Mouse (Mus musculus): ENCODE results near the gene Zmynd8. TPM values are rescaled to one million over a fixed set of nuclear protein-coding genes. Genes with fewer than 3 reads are reported as not detected.

Gene Zmynd8
- 10 to 100 TPM; 13.1 to 23.3 TPM for total RNA-seq (2021)
- long read RNA-seq, experiment 1, partial matches to known transcripts = 7 of 12 reads
- long read RNA-seq, experiment 1, other reads (novel, unspliced or antisense) = 5 of 12 reads
- long read RNA-seq, experiment 2, partial matches to known transcripts = 1 of 4 reads
- long read RNA-seq, experiment 2, other reads (novel, unspliced or antisense) = 3 of 4 reads

- no peak within 1 kb of the TSS; the same call in 1 of the 2 replicates for H3K27ac ChIP-seq
- no peak for TF ChIP-seq CTCF (IDR thresholded peaks at IDR 0.05)
- H3K4me3 ChIP-seq = no peak within 1 kb of the TSS
- no peak for DNase-seq
- intact Hi-C loops (cut with DNase I) = no loop called here
Observed at GRCm38 (mm10) chr2:165898202-165899194, at the start of gene Zmynd8. Gene Zmynd8 (minus strand): TSS chr2:165899016.

GRCm38 (mm10) chr2:165948007-165948406 is 49.2 kb upstream of the Zmynd8 start:
- no peak for TF ChIP-seq CTCF (IDR thresholded peaks at IDR 0.05)
- intact Hi-C loops (cut with DNase I) = no loop called here
- no peak overlapping the region for H3K27ac ChIP-seq
- no peak overlapping the region for H3K4me3 ChIP-seq
- no peak for DNase-seq

DNA sequence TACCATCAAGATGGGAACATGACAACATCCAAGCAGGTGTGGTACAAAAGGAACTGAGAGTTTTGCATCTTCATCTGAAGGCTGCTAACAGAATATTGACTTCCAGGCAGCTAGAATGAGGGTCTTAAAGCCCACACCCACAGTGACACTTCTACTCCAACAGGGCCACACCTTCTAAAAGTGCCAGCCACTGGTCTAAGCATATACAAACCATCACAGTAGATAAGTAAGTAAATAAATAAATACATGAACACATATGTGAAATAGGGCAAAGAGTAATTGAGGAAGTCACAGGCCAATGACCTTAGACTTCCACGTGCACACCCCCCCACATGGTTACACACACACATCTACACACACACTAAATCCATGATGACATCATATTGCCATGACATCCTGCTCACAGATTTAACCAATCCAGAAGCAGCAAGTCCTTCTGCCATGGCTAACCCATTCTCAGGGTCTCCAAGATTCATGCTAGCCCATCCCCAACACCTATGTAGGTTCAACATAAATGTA is 47.3 kb upstream of the Zmynd8 start:
- Histone ChIP-seq H3K27ac (no peak overlapping the region), H3K4me3 (no peak overlapping the region)
- TF ChIP-seq CTCF (IDR thresholded peaks at IDR 0.05) = no peak
- no peak for DNase-seq
- intact Hi-C loops (cut with DNase I) = no loop called here

DNA sequence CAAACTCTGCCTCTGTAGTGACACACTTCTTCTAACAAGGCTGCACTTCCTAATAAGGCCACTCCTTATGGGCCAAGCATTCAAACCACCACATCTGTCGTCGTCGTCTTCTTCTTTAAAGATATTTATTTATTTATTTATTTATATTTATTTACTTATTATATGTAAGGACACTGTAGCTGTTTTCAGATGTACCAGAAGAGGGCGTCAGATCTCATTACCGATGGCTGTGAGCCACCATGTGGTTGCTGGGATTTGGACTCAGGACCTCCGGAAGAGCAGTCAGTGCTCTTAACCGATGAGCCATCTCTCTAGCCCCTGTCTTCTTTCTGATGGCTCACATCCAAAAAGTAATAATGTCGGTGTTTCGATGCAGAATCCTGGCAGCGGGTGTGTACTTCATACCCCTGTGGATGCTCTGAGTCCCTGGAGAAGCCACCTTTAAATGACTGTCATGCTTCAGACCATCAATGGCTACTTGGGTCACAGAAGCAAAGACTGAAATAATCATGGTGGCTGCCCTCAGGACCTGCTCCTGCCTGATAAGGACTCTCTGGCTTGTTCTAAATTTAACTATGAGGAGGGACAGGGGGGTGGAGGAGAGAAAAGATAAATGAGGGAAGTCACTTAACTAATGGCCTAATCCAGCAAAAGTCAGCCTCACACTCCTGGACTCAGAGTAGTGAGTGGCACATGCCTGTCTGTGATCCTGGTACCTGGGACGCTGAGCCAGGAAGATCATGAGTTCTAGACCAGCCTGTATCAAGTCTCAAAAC is 45.9 kb upstream of the Zmynd8 start:
- DNase-seq = no peak
- H3K27ac ChIP-seq = no peak overlapping the region
- intact Hi-C loops (cut with DNase I) = no loop called here
- H3K4me3 ChIP-seq = no peak overlapping the region
- peak; percentile 27; the same call in 1 of the 2 replicates for TF ChIP-seq CTCF (IDR thresholded peaks at IDR 0.05)

DNA sequence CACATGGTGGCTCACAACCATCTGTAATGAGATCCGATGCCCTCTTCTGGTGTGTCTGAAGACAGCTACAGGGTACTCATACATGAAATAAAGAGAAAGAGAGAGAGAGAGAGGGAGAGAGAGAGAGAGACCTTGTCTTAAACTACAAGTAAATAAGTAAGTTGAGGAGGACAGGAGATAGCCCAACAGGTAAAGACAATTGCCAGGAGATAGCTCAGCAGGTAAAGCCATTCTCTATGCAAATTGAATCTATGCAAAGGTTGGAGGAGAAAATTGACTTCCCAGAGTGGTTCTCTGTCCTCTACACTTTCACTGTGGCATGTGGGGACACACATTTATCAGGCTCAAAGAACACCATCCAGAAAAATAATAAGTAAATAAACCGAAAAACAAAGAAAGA is 44.3 kb upstream of the Zmynd8 start:
- intact Hi-C loops (cut with DNase I) = no loop called here
- DNase-seq = no peak
- TF ChIP-seq CTCF (IDR thresholded peaks at IDR 0.05) = no peak
- Histone ChIP-seq H3K27ac (no peak overlapping the region), H3K4me3 (no peak overlapping the region)

DNA sequence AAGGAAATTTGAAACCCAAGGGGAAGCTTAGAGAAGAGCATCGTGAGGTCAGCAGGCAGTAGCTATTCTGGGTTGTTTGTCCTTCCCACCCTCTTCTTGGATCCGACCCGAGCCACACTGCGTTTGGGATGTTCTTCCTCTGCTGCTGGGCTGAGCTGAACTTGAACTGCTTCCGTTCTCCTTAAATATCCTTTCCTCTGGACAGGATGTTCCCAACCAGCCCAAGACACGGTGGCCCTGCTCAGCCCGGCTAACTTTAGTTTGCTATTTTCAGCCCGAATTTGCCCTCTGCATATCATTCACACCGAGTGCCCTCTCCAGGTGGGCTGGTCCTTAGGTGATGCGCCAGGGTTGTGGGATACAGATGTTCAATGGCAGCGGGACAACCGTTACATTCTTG is 37.3 kb upstream of the Zmynd8 start:
- intact Hi-C loops (cut with DNase I) = loop anchor here (5.0 kb wide), 1 partner anchor 46 kb away; no protein-coding TSS in a partner anchor
- peak overlapping the region; percentile 87 for H3K27ac ChIP-seq

DNA sequence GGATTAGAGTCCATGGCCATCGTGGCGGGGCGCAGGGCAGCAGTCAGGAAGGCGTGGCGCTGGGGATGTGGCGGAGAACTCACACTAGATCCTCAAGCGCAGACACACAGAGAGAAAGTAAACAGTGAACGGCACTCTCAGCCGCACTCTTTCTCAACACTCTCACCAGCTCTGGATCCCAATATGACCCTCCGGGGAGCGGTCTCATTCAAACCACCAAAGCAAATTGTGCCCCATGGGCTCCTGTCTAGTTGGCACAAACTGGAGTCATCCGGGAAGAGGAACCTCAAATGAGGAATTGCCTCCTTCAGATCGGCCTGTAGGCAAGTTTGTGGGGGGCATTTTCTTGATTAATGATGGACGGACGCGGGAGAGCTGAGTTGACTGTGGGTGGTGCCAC is 28.9 kb upstream of the Zmynd8 start:
- Histone ChIP-seq H3K4me3 (no peak overlapping the region), H3K27ac (no peak overlapping the region)
- intact Hi-C loops (cut with DNase I) = no loop called here
- TF ChIP-seq CTCF (IDR thresholded peaks at IDR 0.05) = no peak
- no peak for DNase-seq

More for the DNA sequence above, 37.3 kb upstream of the Zmynd8 start:
- no peak overlapping the region for H3K4me3 ChIP-seq
- TF ChIP-seq CTCF (IDR thresholded peaks at IDR 0.05) = no peak
- DNase-seq = peak; percentile 85

- no peak overlapping the region for H3K27ac ChIP-seq
- TF ChIP-seq CTCF (IDR thresholded peaks at IDR 0.05) = no peak
- intact Hi-C loops (cut with DNase I) = no loop called here
- no peak overlapping the region for H3K4me3 ChIP-seq
- no peak for DNase-seq
Observed at GRCm38 (mm10) chr2:165926191-165926590, 27.4 kb upstream of the Zmynd8 start.

GRCm38 (mm10) chr2:165925144-165925543 is 26.3 kb upstream of the Zmynd8 start:
- Histone ChIP-seq H3K4me3 (no peak overlapping the region), H3K27ac (no peak overlapping the region)
- intact Hi-C loops (cut with DNase I) = no loop called here
- DNase-seq = no peak
- no peak for TF ChIP-seq CTCF (IDR thresholded peaks at IDR 0.05)

- H3K4me3 ChIP-seq = no peak overlapping the region
- no peak for DNase-seq
- TF ChIP-seq CTCF (IDR thresholded peaks at IDR 0.05) = no peak
- intact Hi-C loops (cut with DNase I) = loop anchor here (5.0 kb wide), 1 partner anchor 123 kb away; no protein-coding TSS in a partner anchor
- no peak overlapping the region for H3K27ac ChIP-seq
Observed at GRCm38 (mm10) chr2:165924695-165925094, 25.9 kb upstream of the Zmynd8 start.

GRCm38 (mm10) chr2:165923715-165924114 is 24.9 kb upstream of the Zmynd8 start:
- Histone ChIP-seq H3K4me3 (no peak overlapping the region), H3K27ac (no peak overlapping the region)
- DNase-seq = no peak
- intact Hi-C loops (cut with DNase I) = loop anchor here (5.0 kb wide), 1 partner anchor 124 kb away; no protein-coding TSS in a partner anchor
- no peak for TF ChIP-seq CTCF (IDR thresholded peaks at IDR 0.05)

GRCm38 (mm10) chr2:165922994-165923393 is 24.2 kb upstream of the Zmynd8 start:
- no peak overlapping the region for H3K4me3 ChIP-seq
- DNase-seq = no peak
- no peak overlapping the region for H3K27ac ChIP-seq
- intact Hi-C loops (cut with DNase I) = loop anchor here (5.0 kb wide), 1 partner anchor 124 kb away; no protein-coding TSS in a partner anchor
- TF ChIP-seq CTCF (IDR thresholded peaks at IDR 0.05) = no peak

All from gastrocnemius, adult 2 months (tissue).